Mouse (Mus musculus) retina, postnatal 7 days (tissue): Measurements from ENCODE around the gene Dbh.

Experiments used
- DNase-seq: peaks from one replicate; pipeline ENCODE4 v3.0.0-alpha.2; 2012; ENCODE audit warnings: low read depth, low spot score

Dbh gene

GRCm38 (mm10) chr2:27218569-27218968 lies 53.5 kb downstream of the Dbh start:
- no peak for DNase-seq

- no peak for DNase-seq
These were observed 58.0 kb downstream of the Dbh start for GRCm38 (mm10) chr2:27223012-27223421.

- no peak for DNase-seq
These were observed 61.5 kb downstream of the Dbh start for GRCm38 (mm10) chr2:27226572-27226971.

- no peak for DNase-seq
These were observed 63.9 kb downstream of the Dbh start for GRCm38 (mm10) chr2:27228809-27229480.

GRCm38 (mm10) chr2:27229481-27230105 lies 64.6 kb downstream of the Dbh start:
- no peak for DNase-seq

- no peak for DNase-seq
These were observed 67.3 kb downstream of the Dbh start for GRCm38 (mm10) chr2:27232376-27232775.
